Mouse (Mus musculus) MN1 (cell line): Measurements from ENCODE around the gene Sept6.

Experiments
- DNase-seq: peaks from one replicate; pipeline ENCODE4 v3.0.0-alpha.2; 2016; ENCODE audit warnings: low spot score

Sept6 gene

GRCm38 (mm10) chrX:36969501-36969900 lies 22.1 kb downstream of the Sept6 start:
- DNase-seq = no peak

- DNase-seq = no peak
Observed at GRCm38 (mm10) chrX:36956674-36957073, 34.9 kb downstream of the Sept6 start.

GRCm38 (mm10) chrX:36941106-36941505 lies 50.5 kb downstream of the Sept6 start:
- no peak for DNase-seq

GRCm38 (mm10) chrX:36939806-36940413 lies 51.7 kb downstream of the Sept6 start:
- DNase-seq = peak; percentile 66

GRCm38 (mm10) chrX:36935326-36935966 lies 56.1 kb downstream of the Sept6 start:
- DNase-seq = no peak

GRCm38 (mm10) chrX:36930574-36930973 lies 61.0 kb downstream of the Sept6 start:
- no peak for DNase-seq

- DNase-seq = no peak
Observed at GRCm38 (mm10) chrX:36929694-36930093, 61.9 kb downstream of the Sept6 start.

- no peak for DNase-seq
Observed at GRCm38 (mm10) chrX:36928791-36929190, 62.8 kb downstream of the Sept6 start.

GRCm38 (mm10) chrX:36921346-36921745 lies 70.2 kb downstream of the Sept6 start:
- no peak for DNase-seq

- DNase-seq = no peak
Observed at GRCm38 (mm10) chrX:36917749-36918148, 73.8 kb downstream of the Sept6 start.

GRCm38 (mm10) chrX:36911343-36911742 lies 80.3 kb downstream of the Sept6 start:
- DNase-seq = peak; percentile 38

GRCm38 (mm10) chrX:36906539-36906938 lies 85.1 kb downstream of the Sept6 start:
- DNase-seq = peak; percentile 22

- peak; percentile 91 for DNase-seq
Observed at GRCm38 (mm10) chrX:36903115-36903768, 88.4 kb downstream of the Sept6 start.

GRCm38 (mm10) chrX:36902321-36903114 lies 89.1 kb downstream of the Sept6 start, which contains the start of gene Nkrf:
Nkrf (minus strand) TSS chrX:36902899.
- DNase-seq = peak; percentile 24

- peak; percentile 6 for DNase-seq
Observed at GRCm38 (mm10) chrX:36901655-36902054, 89.9 kb downstream of the Sept6 start.

GRCm38 (mm10) chrX:36898931-36899330 lies 92.7 kb downstream of the Sept6 start:
- DNase-seq = peak; percentile 8

GRCm38 (mm10) chrX:36884719-36885118 lies 106.9 kb downstream of the Sept6 start:
- no peak for DNase-seq

GRCm38 (mm10) chrX:36874704-36875128 lies 116.9 kb downstream of the Sept6 start:
- peak; percentile 7 for DNase-seq

GRCm38 (mm10) chrX:36874178-36874696 lies 117.4 kb downstream of the Sept6 start:
- DNase-seq = peak; percentile 68

GRCm38 (mm10) chrX:36873765-36874164 lies 117.8 kb downstream of the Sept6 start, which contains the start of the genes Ube2a and C330007P06Rik:
Ube2a (plus strand) TSS chrX:36873900.
C330007P06Rik (minus strand) TSS chrX:36874111.
- no peak for DNase-seq

GRCm38 (mm10) chrX:36870372-36870771 lies 121.2 kb downstream of the Sept6 start:
- no peak for DNase-seq
